Mouse (Mus musculus) cortical plate, adult 2 months (tissue): ENCODE data around the gene Myo1a.

Experiments used
- CTCF ChIP-seq: fragments of 200-500 bp; IDR thresholded peaks from 2 replicates; pipeline ENCODE4 v1.5.1; 2011; ENCODE audit warnings: mild to moderate bottlenecking, control low read depth, low read length; ENCODE audit not compliant: insufficient read depth; ENCODE audit errors: extremely low read depth
- POLR2A ChIP-seq: fragments of 200-500 bp; IDR thresholded peaks from 2 replicates; pipeline ENCODE4 v1.6.1; 2011; ENCODE audit warnings: mild to moderate bottlenecking, low read length, control low read depth; ENCODE audit not compliant: insufficient read depth; ENCODE audit errors: extremely low read depth

GRCm38 (mm10) chr10:127682886-127683285, 22.1 kb upstream of the Myo1a start:
- TF ChIP-seq CTCF = no peak
- no peak for TF ChIP-seq POLR2A
